15 mouse cellular contexts compared by ENCODE assay signal in genomic region chr1:137935746-137936145, GRCm38 (mm10).
"Had no signal": no experiment of that assay in that cellular context is flagged by ENCODE, and none has a peak within 500 bp of the region (broad histone marks: within the 10 kb centered on the region; RNA-seq: fewer than 3 reads in every experiment).

No protein-coding gene starts in this region.

- H3K9me3 ChIP-seq: liver, embryonic 15.5 days; megakaryocyte, embryonic 14.5 days had no signal

- H3K9ac ChIP-seq: liver, embryonic 15.5 days had no signal

- DNase-seq: kidney, adult 11 months; kidney, adult 9 months; kidney, postnatal 14 days; layer of hippocampus, postnatal 36 days; lung, adult 2 months; lung, postnatal 10 days; right cerebral cortex, postnatal 14 days; thymus, adult 2 months; thymus, postnatal 25 days had no signal

- H3K36me3 ChIP-seq: liver, embryonic 15.5 days had no signal

- H3K4me3 ChIP-seq: liver, embryonic 15.5 days; megakaryocyte, embryonic 14.5 days had no signal

- H3K4me2 ChIP-seq: liver, embryonic 11.5 days; liver, embryonic 15.5 days; midbrain, embryonic 11.5 days had no signal

- H3K27me3 ChIP-seq: liver, embryonic 15.5 days; megakaryocyte, embryonic 14.5 days had no signal

- H3K4me1 ChIP-seq: liver, embryonic 15.5 days had no signal

- ATAC-seq: midbrain, embryonic 16.5 days had no signal

- H3K27ac ChIP-seq: liver, embryonic 15.5 days; macrophage had no signal
